Mouse (Mus musculus) testis, adult 2 months (tissue): ENCODE measurements around the gene BC049352.

Source experiments
- CTCF ChIP-seq: fragments of 200-500 bp; IDR thresholded peaks from 2 replicates; pipeline ENCODE4 v1.5.1; 2012; ENCODE audit warnings: low read depth, mild to moderate bottlenecking, inconsistent platforms, low read length, moderate library complexity; ENCODE audit not compliant: control insufficient read depth, insufficient read depth, insufficient replicate concordance
- POLR2A ChIP-seq: fragments of 200-500 bp; IDR thresholded peaks from 2 replicates; pipeline ENCODE4 v1.6.1; 2012; ENCODE audit warnings: low read depth, mild to moderate bottlenecking, inconsistent platforms, low read length, moderate library complexity; ENCODE audit not compliant: control insufficient read depth

- no peak for TF ChIP-seq POLR2A
- no peak for TF ChIP-seq CTCF
Measured at GRCm38 (mm10) chr9:45294210-45295011, 112.6 kb downstream of the BC049352 start.
